Mouse (Mus musculus): ENCODE measurements around the gene Atg101. TPM values are rescaled to one million over a fixed set of nuclear protein-coding genes. Genes with fewer than 3 reads are reported as not detected.

Atg101 gene
- polyA plus RNA-seq, 1 experiment from 2014 or later: 77.2 TPM

- no peak within 1 kb of the TSS for H3K27ac ChIP-seq (replicated peaks)
- H3K4me3 ChIP-seq (replicated peaks): no peak within 1 kb of the TSS
- 61% methylated on average over 18 of the region's 18 CpGs for WGBS
- H3K9me3 ChIP-seq (replicated peaks): no peaks in the 10 kb centered on the region
- no peaks in the 10 kb centered on the region for H3K4me1 ChIP-seq
- H3K4me2 ChIP-seq: no peak within 1 kb of the TSS
- H3K27me3 ChIP-seq (replicated peaks): no peaks in the 10 kb centered on the region
- no peak within 1 kb of the TSS for H3K9ac ChIP-seq (replicated peaks)
- H3K36me3 ChIP-seq: peaks cover 44% of the 10 kb centered on the region
- ATAC-seq (ENCODE audit: low FRiP score): no peak
These were observed 9.1 kb downstream of the Atg101 start, which contains the start of gene 6030408B16Rik for GRCm38 (mm10) chr15:101293025-101293621. Gene 6030408B16Rik (plus strand): TSS chr15:101293212.

DNA sequence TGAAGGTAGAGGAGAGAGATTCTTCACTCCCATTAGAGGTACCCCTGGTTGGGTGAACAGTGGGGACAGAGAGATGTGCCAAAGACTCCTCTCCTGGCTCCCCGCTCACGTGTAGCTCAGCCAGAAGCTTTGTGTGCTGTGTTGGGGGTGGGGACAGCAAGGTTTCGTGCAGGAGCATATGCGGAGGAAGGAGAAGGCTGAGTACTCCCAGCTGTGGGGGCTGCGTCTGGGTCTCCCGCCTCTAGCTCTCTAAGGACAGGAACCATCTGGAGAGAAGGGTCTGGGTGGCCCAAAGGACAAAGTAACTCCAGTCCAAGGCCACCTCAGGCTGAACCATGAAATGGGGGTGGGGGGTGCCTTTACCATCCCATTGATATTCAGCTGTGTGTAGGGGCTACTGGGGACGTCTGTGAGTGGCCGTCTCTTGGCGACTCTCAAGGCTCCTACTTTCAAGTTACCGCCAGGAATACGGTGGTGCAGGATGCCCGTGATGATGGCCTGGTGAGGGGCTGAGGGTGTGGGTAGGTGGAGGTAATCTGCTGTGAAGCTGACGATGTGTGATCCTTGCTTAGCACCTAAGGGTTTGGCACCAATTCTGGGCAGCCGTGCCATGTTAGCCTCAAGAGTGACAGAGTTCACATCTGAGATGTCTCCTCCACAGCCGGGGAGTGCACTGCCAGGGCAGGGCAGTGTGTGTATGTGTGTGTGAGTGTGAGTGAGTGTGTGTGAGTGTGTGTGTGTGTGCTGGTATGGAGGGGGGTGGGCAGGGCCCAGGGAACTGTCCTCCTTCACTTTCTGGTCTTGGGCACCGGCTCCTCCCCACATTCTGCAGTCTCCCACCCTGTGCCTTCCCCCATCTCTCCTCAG, 10.2 kb downstream of the Atg101 start:
- H3K4me2 ChIP-seq: no peak overlapping the region
- H3K9me3 ChIP-seq (replicated peaks): no peaks in the 10 kb centered on the region
- H3K27me3 ChIP-seq (replicated peaks): no peaks in the 10 kb centered on the region
- H3K4me3 ChIP-seq (replicated peaks): no peak overlapping the region
- no peak for ATAC-seq (ENCODE audit: low FRiP score)
- no peak overlapping the region for H3K27ac ChIP-seq (replicated peaks)
- WGBS: 67% methylated on average over 16 of the region's 16 CpGs
- H3K9ac ChIP-seq (replicated peaks): no peak overlapping the region
- H3K36me3 ChIP-seq: peaks cover 33% of the 10 kb centered on the region
- H3K4me1 ChIP-seq: peaks cover 4% of the 10 kb centered on the region; the same call in 1 of the 2 replicates

DNA sequence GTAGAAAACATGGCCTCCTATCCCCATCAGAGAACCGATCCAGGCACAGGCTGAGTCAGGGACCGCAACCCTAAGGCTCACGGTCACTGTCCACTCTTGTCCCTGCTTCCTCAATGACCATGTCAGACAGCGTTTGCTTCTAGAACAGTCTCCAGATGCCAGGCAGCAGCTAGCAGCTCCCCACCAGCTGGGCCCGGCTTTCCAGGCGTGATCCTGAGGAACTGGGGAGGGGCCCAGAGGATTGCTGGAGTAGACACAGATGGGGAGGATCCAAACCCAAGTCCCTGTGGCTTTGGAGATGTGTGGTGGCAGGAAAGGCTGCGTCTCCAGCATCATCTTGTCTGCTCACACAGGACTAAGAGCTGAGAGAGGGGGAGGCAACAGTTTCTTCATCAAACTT, 11.0 kb downstream of the Atg101 start:
- H3K9me3 ChIP-seq (replicated peaks): no peaks in the 10 kb centered on the region
- H3K4me3 ChIP-seq (replicated peaks): no peak overlapping the region
- 83% methylated on average over 7 of the region's 7 CpGs for WGBS
- peaks cover 25% of the 10 kb centered on the region for H3K36me3 ChIP-seq
- no peak overlapping the region for H3K9ac ChIP-seq (replicated peaks)
- H3K4me2 ChIP-seq: no peak overlapping the region
- ATAC-seq (ENCODE audit: low FRiP score): no peak
- no peaks in the 10 kb centered on the region for H3K27me3 ChIP-seq (replicated peaks)
- H3K27ac ChIP-seq (replicated peaks): no peak overlapping the region
- H3K4me1 ChIP-seq: peaks cover 4% of the 10 kb centered on the region; the same call in 1 of the 2 replicates

DNA sequence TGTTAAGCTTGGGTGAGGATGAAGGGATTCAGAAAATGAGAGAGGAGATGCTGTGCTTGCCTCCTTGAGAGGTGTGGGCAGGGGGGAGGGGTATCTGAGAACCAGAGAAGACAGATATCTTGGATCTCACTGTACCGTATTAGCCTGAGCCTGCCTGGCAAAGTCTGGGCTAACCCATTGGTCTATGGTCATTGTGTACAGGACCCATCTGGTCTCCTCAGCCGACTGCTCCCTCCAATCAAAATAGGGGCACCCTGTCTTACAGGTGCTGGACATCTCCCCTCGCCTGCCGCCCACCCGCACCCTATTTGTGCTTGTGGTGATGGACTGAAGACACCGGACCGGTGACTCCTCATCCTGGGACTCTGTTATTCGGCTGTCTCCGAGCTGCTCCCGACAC, 11.5 kb downstream of the Atg101 start:
- no peak overlapping the region for H3K27ac ChIP-seq (replicated peaks)
- no peak overlapping the region for H3K9ac ChIP-seq (replicated peaks)
- no peaks in the 10 kb centered on the region for H3K9me3 ChIP-seq (replicated peaks)
- H3K4me3 ChIP-seq (replicated peaks): no peak overlapping the region
- no peaks in the 10 kb centered on the region for H3K27me3 ChIP-seq (replicated peaks)
- H3K36me3 ChIP-seq: peaks cover 20% of the 10 kb centered on the region
- 96% methylated on average over 10 of the region's 10 CpGs for WGBS
- no peak for ATAC-seq (ENCODE audit: low FRiP score)
- H3K4me2 ChIP-seq: no peak overlapping the region
- H3K4me1 ChIP-seq: peaks cover 4% of the 10 kb centered on the region; the same call in 1 of the 2 replicates

- Histone ChIP-seq H3K27ac (replicated peaks) (no peak overlapping the region), H3K9ac (replicated peaks) (no peak overlapping the region), H3K4me2 (no peak overlapping the region), H3K36me3 (peaks cover 15% of the 10 kb centered on the region), H3K4me3 (replicated peaks) (no peak overlapping the region), H3K4me1 (peaks cover 4% of the 10 kb centered on the region; the same call in 1 of the 2 replicates), H3K9me3 (replicated peaks) (no peaks in the 10 kb centered on the region), H3K27me3 (replicated peaks) (no peaks in the 10 kb centered on the region)
- 90% methylated on average over 11 of the region's 11 CpGs for WGBS
- no peak for ATAC-seq (ENCODE audit: low FRiP score)
These were observed 12.0 kb downstream of the Atg101 start for GRCm38 (mm10) chr15:101296091-101296490.

DNA sequence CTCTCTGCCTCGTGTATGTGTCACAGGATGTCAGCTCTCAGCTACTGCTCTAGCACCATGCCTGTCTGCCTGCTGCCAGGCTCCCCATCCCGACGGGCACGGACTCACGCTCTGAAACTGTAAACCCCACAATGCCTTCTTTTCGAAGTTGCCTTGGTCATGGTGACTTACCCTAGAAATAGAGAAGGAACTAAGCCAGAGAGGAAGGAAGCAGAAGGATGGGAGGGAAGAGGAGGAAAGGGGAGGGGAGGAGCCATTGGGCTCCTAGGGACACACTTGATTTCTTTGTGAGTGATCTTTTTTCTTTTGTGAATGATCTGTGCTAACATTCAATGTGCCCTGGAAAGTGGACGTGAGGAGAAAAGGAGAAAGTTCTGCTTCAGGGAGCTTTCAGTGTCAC, 13.9 kb downstream of the Atg101 start:
- peaks cover 4% of the 10 kb centered on the region; the same call in 1 of the 2 replicates for H3K4me1 ChIP-seq
- no peaks in the 10 kb centered on the region for H3K27me3 ChIP-seq (replicated peaks)
- no peak for ATAC-seq (ENCODE audit: low FRiP score)
- no peak overlapping the region for H3K4me3 ChIP-seq (replicated peaks)
- no peak overlapping the region for H3K4me2 ChIP-seq
- 22% methylated on average over 7 of the region's 7 CpGs for WGBS
- H3K36me3 ChIP-seq: 0 out of 2 replicates have a peak, but pooled peaks cover 1% of the 10 kb centered on the region
- H3K9ac ChIP-seq (replicated peaks): no peak overlapping the region
- no peak overlapping the region for H3K27ac ChIP-seq (replicated peaks)
- no peaks in the 10 kb centered on the region for H3K9me3 ChIP-seq (replicated peaks)

DNA sequence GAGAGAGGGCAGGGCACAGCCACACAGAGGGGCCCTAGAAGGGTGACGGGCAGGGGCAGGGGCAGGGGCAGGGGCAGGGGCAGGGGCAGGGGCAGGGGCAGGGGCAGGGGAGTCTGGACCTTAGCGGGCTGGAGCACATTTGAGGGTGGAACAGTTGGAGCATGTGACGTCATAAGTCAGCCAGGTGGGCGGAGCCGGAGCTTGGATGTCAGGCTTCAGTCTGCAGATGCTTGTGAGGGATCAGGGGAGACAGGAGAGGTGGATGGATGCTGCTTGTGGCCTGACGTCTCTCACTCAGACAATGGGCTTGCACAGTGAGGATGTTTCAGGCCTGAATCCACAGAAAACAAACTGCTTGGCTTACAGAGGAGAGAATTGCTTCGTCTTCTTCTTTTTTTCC, 14.5 kb downstream of the Atg101 start:
- Histone ChIP-seq H3K27ac (replicated peaks) (no peak overlapping the region), H3K4me2 (no peak overlapping the region), H3K9me3 (replicated peaks) (no peaks in the 10 kb centered on the region), H3K9ac (replicated peaks) (no peak overlapping the region), H3K4me3 (replicated peaks) (no peak overlapping the region), H3K4me1 (peaks cover 4% of the 10 kb centered on the region; the same call in 1 of the 2 replicates), H3K36me3 (no peaks in the 10 kb centered on the region), H3K27me3 (replicated peaks) (no peaks in the 10 kb centered on the region)
- ATAC-seq (ENCODE audit: low FRiP score): no peak
- 13% methylated on average over 7 of the region's 7 CpGs for WGBS

GRCm38 (mm10) chr15:101299480-101299960, 15.4 kb downstream of the Atg101 start:
- no peak for ATAC-seq (ENCODE audit: low FRiP score)
- Histone ChIP-seq H3K27ac (replicated peaks) (no peak overlapping the region), H3K9me3 (replicated peaks) (no peaks in the 10 kb centered on the region), H3K4me1 (peaks cover 4% of the 10 kb centered on the region; the same call in 1 of the 2 replicates), H3K4me3 (replicated peaks) (no peak overlapping the region), H3K36me3 (no peaks in the 10 kb centered on the region), H3K9ac (replicated peaks) (no peak overlapping the region), H3K27me3 (replicated peaks) (no peaks in the 10 kb centered on the region), H3K4me2 (no peak overlapping the region)
- 88% methylated on average over 14 of the region's 14 CpGs for WGBS

GRCm38 (mm10) chr15:101300128-101300527, 16.1 kb downstream of the Atg101 start:
- no peak overlapping the region for H3K9ac ChIP-seq (replicated peaks)
- WGBS: 86% methylated on average over 6 of the region's 6 CpGs
- H3K4me1 ChIP-seq: peaks cover 4% of the 10 kb centered on the region; the same call in 1 of the 2 replicates
- H3K36me3 ChIP-seq: no peaks in the 10 kb centered on the region
- H3K4me3 ChIP-seq (replicated peaks): no peak overlapping the region
- ATAC-seq (ENCODE audit: low FRiP score): no peak
- H3K9me3 ChIP-seq (replicated peaks): no peaks in the 10 kb centered on the region
- H3K27me3 ChIP-seq (replicated peaks): no peaks in the 10 kb centered on the region
- H3K27ac ChIP-seq (replicated peaks): no peak overlapping the region
- no peak overlapping the region for H3K4me2 ChIP-seq

- H3K4me3 ChIP-seq (replicated peaks): no peak overlapping the region
- no peaks in the 10 kb centered on the region for H3K27me3 ChIP-seq (replicated peaks)
- 79% methylated on average over 3 of the region's 3 CpGs for whole genome bisulfite sequencing
- no peak overlapping the region for H3K4me2 ChIP-seq
- H3K27ac ChIP-seq (replicated peaks): no peak overlapping the region
- H3K9me3 ChIP-seq (replicated peaks): no peaks in the 10 kb centered on the region
- ATAC-seq (ENCODE audit: low FRiP score): no peak
- no peaks in the 10 kb centered on the region for H3K36me3 ChIP-seq
- H3K4me1 ChIP-seq: peaks cover 4% of the 10 kb centered on the region; the same call in 1 of the 2 replicates
- no peak overlapping the region for H3K9ac ChIP-seq (replicated peaks)
These were observed 18.1 kb downstream of the Atg101 start for GRCm38 (mm10) chr15:101302201-101302600.

DNA sequence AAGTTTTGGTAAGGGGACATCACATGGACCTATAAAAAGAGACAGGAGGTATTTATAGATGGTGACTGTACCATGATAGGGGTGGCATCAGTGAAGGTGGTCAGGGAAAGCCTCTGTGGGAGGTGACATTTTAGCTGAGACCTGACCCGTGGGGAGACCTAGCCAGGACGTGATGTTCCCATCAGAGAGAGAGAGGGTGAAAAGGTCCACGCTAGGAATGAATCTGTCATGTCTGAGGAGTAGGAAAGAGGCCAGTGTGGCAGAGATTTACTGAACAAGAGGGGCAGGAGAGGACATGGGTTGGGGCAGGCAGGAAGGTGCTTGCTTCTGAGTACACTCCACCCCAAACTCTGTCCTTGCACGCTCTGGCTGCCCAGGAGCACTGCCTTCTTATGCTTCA, 19.8 kb downstream of the Atg101 start:
- Histone ChIP-seq H3K4me2 (no peak overlapping the region), H3K4me1 (no peaks in the 10 kb centered on the region), H3K27me3 (replicated peaks) (no peaks in the 10 kb centered on the region), H3K36me3 (no peaks in the 10 kb centered on the region), H3K4me3 (replicated peaks) (no peak overlapping the region), H3K27ac (replicated peaks) (no peak overlapping the region), H3K9ac (replicated peaks) (no peak overlapping the region), H3K9me3 (replicated peaks) (no peaks in the 10 kb centered on the region)
- ATAC-seq (ENCODE audit: low FRiP score): no peak
- 84% methylated on average over 4 of the region's 4 CpGs for WGBS

DNA sequence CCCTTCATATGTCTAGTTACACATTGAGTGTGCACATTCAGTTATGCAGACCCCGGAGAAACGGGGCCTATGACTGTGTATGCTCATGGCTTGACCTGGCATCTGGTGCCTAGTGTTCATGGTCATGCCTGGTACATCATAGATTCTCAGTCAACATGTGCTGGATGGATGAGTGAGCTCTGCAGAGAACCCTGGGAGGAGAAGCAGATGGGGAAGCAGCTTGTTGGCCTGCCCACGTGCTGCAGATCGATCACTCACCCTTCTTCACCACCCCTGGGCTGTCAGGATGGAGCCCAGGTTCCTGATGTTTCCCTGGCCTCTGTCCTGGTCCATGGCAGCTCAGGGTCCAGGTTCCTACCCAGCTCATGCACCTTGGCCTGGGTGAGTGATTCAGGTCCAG, 22.4 kb downstream of the Atg101 start:
- Histone ChIP-seq H3K4me3 (replicated peaks) (no peak overlapping the region), H3K36me3 (no peaks in the 10 kb centered on the region), H3K4me2 (no peak overlapping the region), H3K9me3 (replicated peaks) (no peaks in the 10 kb centered on the region), H3K9ac (replicated peaks) (no peak overlapping the region), H3K27ac (replicated peaks) (no peak overlapping the region), H3K27me3 (replicated peaks) (no peaks in the 10 kb centered on the region), H3K4me1 (no peaks in the 10 kb centered on the region)
- WGBS: 88% methylated on average over 4 of the region's 4 CpGs
- no peak for ATAC-seq (ENCODE audit: low FRiP score)
